Mouse (Mus musculus): ENCODE data around the gene Zfyve26. TPM values are rescaled to one million over a fixed set of nuclear protein-coding genes. Genes with fewer than 3 reads are reported as not detected.
"Not testable (repeated sequence)": the region's sequence is repeated elsewhere in the genome, so short reads cannot be mapped to it uniquely, and the experiment has no call there.

Zfyve26 gene
- total RNA-seq (2017): 64.7 and 76.7 TPM in 2 replicates

DNA sequence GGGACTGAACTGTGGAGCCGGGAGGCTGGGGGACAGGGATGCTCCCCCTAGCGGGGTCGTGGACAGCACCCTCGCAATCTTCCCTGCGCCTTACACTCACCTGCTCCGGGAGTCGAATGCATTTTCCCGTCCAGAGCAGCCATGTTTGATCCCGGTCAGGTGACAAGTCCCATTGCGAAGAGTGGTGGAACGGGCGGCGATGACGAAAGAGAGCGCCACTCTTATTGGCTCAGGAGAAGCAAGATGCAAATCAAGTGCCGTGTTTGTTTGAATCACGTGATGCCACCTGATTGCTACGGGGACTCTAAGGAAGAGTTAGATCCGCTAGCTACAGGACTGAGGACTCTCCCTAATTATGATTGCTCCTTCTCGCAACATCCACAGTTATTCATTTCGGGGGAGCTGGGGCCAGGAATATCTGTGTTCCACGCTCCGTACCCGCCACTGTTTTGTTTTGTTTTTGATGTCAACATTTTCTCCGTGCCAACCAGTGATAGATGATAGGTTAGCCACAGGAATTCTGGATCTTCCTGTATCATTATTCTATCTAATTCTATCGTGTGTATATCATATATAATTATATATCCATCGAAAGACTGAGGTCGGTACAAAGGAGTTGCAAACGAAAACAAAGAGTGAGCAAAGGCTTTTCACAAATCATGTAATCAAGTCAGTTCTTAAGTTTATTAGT, at the start of gene Zfyve26:
Gene Zfyve26, minus strand, starts transcription at position 179 of the 691 bp plus-strand sequence.
- ATAC-seq (ENCODE audit: extremely low read depth, insufficient number of reproducible peaks, low FRiP score, poor library complexity, severe bottlenecking): peak; percentile 92

DNA sequence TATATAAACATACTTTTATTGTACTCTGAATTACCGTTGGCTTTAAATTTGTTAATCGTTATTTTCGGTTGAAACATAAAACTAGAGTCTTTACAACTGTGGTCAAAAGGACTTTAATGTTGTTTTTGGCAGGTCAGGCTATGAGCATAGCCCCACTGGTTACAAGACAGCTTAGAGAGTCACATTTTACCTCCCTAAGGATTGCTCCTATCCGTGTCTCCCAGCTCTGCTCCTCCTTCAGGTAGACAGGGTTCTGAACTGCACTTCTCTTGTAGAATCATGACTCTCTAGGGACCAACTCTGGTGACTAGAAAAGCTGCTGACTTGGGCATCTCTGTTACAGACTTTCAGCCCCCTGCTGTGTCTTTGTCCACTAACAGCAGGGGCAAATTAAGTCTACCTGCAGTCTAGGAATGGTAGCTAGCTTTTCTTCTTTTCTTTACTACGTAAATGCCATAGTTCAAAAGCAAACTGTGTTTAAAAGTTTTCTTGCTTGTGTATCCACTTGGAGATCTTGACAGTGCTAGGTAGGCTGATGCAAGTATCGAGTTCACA, 45.3 kb upstream of the Zfyve26 start:
- no peak for ATAC-seq (ENCODE audit: extremely low read depth, insufficient number of reproducible peaks, low FRiP score, poor library complexity, severe bottlenecking)

DNA sequence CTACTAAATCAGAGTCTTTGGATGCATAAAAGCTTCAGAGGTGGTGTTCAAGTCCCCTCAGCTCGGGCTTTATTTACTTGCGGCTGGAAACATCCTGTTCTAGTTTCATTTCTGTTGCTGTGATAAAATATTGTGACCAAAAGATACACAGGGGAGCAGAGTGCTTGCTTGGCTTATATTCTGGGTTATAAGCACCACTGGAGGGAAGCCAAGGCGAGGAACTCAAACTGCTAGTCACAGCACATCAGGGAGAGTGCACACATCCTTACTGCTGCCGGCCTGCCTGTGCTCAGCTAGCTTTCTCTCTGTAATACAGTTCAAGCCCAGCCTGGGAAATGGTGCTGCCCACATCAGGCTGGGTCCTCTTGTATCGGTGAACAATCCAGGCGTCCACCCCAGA, 44.4 kb upstream of the Zfyve26 start:
- ATAC-seq (ENCODE audit: extremely low read depth, insufficient number of reproducible peaks, low FRiP score, poor library complexity, severe bottlenecking): no peak

DNA sequence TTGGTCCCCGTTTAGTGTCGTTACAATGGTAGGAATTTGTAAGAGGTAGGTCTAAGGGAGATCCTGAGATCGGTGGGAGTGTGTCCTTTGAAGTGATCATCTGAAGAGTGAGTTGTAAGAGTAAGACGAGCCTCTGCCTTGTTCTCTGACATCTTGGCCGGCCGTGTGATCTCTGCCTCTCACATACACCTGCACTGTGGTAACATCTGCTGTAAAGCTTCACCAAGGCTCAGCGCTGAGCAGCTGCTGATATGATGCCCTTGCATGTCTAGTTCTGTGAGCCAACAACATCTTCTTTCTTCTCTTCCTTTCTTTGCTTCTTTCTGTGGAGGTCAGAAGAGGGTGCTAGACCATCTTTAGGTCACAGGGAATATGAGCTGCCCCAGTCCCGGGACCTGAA, 42.7 kb upstream of the Zfyve26 start:
- ATAC-seq (ENCODE audit: extremely low read depth, insufficient number of reproducible peaks, low FRiP score, poor library complexity, severe bottlenecking): no peak

DNA sequence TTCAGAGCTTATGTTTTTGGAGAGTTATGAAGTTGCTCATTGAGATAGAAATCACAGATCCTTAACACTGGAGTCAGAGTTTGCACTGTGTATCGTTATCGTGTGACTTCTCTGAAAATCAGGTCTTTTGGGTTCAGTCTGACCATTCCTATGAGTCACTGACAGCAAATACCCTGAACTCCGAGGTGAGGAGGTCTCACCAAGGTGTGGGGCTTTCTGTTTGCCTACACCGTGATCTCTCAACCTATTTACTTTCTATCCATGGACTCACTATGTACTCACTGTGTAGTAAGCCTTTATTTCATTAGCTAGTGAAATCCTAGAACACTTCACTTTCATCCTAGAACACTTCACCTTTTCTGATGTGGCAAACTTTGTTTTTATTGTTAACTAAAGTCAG, 35.6 kb upstream of the Zfyve26 start:
- ATAC-seq (ENCODE audit: extremely low read depth, insufficient number of reproducible peaks, low FRiP score, poor library complexity, severe bottlenecking): no peak

DNA sequence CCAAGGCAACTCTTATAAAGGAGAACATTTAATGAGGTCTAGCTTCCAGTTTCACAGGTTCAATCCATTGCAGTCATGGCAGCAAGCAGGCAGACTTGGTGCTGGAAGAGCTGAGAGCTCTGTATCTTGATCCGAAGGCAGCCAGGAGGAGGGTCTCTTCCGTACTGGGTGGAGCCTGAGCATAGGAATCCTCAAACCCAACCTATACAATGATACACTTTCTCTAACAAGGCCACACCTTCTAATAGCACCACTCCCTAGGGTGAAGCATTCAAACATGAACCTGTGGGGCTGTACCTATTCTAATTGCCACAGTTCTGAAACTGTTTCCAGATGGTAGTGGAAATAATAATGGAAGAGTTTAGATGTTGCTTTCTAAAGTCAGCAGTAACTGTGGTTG, 34.5 kb upstream of the Zfyve26 start:
- no peak for ATAC-seq (ENCODE audit: extremely low read depth, insufficient number of reproducible peaks, low FRiP score, poor library complexity, severe bottlenecking)

DNA sequence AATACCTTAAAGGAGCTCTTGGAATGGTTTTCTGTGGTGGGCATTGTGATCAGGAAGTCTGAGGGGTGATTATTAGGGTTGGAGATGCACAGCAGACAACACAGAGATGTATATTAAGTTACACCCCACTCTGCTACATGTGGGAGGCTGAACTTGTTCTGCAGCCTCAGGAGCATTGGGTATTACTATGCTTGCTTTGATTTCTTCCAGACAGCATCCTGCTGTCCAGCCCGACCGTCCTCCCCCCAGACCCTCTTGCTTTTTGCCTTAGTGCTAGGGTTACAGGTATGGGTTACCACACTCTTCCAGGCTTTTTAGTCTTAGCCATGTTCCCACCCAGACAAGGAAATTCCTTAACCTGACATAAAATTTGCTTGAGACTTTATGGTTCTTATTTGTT, 31.8 kb upstream of the Zfyve26 start:
- no peak for ATAC-seq (ENCODE audit: extremely low read depth, insufficient number of reproducible peaks, low FRiP score, poor library complexity, severe bottlenecking)

DNA sequence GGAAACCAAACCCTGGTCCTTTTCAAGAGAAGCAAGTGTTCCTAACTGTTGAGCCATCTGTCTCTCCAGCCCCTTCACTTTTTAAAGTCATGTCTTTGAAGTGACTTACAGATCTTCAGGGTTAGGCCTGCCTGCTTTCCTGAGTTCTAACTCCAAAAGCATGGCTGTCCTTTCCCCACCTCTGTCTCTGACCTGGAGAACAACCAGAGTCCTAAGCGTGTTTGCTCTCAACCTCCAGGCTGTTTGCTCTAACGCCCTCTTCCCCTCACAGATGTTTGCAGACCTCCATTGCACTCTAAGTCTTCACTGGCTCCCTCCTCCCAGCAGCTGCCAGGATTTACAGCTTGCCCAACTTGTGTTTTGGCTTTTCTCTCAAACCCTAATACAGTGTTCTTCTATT, 30.6 kb upstream of the Zfyve26 start:
- ATAC-seq (ENCODE audit: extremely low read depth, insufficient number of reproducible peaks, low FRiP score, poor library complexity, severe bottlenecking): no peak

DNA sequence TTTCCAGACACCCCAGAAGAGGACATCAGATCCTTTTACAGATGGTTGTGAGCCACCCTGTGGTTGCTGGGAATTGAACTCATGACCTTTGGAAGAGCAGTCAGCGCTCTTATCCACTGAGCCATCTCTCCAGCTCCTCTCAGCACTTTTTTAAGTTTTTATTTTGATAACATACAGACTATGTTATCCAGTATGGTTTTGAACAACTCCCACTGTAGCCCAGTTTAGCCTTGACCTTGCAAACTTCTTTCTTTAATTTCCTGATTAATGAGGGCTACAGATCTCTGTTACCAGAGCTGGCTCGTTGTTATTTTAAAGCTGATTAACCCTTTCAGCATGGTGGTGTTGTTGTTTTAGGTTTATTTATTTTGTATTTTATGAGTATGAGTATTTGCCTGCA, 30.1 kb upstream of the Zfyve26 start:
- ATAC-seq (ENCODE audit: extremely low read depth, insufficient number of reproducible peaks, low FRiP score, poor library complexity, severe bottlenecking): no peak

DNA sequence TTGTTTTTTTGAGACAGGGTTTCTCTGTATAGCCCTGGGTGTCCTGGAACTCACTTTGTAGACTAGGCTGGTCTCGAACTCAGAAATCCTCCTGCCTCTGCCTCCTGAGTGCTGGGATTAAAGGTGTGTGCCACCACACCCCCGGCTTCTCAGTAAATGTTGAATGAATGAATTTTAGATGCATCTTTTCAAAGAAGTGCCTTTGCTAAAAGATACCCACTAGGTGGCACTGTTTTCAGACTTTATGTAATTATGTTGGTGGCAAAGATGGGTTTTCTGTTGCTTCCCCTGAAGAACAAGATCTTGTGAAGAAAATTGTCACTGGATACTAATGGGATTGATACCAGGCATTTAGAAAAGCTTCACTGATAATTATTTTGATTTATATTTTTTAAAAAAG, 26.4 kb upstream of the Zfyve26 start:
- ATAC-seq (ENCODE audit: extremely low read depth, insufficient number of reproducible peaks, low FRiP score, poor library complexity, severe bottlenecking): not testable (repeated sequence)

DNA sequence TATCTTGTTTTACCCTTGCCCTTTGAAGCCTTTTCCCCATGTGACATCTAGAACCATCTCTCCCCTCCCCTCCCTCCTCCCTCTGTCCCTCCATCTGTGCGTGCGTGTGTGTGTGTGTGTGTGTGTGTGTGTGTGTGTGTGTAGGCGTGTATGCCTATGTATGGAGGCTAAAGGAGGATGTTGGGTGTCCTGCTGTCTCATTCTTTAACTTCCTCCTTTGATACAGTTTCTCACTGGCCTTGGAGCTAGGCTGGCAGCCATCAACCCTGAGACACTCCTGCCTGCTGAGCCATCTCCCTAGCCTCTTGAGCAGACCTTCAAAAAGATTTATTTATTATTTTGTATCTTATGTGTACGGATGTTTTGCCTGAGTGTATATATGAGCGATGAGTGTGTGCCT, 24.8 kb upstream of the Zfyve26 start:
- ATAC-seq (ENCODE audit: extremely low read depth, insufficient number of reproducible peaks, low FRiP score, poor library complexity, severe bottlenecking): peak; percentile 94

DNA sequence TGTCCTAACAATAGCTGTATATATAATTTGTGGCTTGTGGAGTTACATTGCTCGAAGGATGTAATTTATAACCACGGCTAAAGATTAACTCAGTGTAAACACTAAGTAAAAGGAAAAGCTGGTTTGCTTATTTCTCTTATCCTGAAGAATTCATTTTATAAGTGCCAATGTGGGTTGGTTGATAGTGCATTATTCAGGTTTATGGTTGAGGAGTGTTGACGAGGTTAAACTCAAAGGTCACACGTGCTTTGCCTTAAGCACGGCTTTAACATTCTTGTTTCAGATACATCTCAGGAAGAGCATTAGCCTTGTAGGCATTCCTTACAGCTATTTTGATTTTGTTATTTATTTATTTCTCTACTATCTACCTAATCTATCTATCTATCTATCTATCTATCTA, 21.2 kb upstream of the Zfyve26 start:
- ATAC-seq (ENCODE audit: extremely low read depth, insufficient number of reproducible peaks, low FRiP score, poor library complexity, severe bottlenecking): no peak

DNA sequence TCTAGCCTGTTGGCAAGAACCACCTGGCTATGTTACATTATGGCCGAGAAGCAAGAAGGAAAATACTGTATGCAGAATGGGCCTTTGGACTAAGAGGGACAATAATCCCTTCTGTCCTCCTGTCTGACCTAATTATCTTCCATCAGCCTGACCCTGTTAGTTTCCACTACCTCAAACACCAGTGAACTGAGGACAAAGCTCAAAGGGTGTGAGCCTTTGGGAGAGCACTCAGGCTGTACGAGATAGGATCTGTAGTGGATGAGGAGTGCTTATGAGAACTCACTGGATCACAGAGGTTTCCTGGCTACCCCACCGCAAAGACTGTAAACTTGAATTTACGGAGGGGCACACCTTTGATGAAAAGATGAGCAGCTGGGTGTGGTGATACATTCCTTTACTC, 17.6 kb upstream of the Zfyve26 start:
- ATAC-seq (ENCODE audit: extremely low read depth, insufficient number of reproducible peaks, low FRiP score, poor library complexity, severe bottlenecking): no peak

DNA sequence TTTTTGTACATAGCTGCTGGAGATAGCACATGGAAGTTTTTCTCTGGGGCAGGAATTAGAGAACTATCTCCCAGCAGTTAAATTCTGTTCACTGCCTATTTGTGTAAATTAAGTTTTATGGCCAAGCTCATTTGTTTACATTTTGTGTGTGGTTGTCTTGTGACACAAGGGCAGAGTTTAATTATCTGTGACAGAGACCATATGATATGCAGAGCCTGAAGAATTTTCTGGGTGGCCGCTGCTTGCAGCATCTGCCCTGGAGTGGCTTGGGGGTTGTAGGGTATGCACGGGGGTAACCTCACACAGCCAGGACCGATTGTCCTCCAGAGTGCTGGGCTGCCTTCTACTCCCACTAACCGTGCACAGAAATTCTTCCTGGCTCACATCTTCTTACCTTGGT, 9.9 kb upstream of the Zfyve26 start:
- ATAC-seq (ENCODE audit: extremely low read depth, insufficient number of reproducible peaks, low FRiP score, poor library complexity, severe bottlenecking): no peak

DNA sequence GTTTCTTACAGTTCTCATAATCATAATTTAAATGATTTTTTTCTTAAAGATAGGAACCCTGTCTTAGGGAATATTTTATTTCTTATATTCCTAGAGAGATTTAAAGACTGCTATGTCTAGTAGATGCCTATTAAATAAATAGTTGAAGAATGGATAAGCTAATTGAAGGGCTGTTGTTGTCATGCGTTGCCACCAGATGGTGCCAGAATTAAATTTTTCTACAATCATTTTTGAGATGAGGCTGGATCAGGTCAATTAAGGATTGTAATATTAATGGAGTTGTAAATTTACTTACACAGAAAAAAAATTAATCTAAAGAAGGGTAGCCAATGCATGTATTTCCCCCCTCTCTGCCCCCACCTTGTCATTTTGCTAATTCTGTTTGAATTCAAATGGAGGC, 9.0 kb upstream of the Zfyve26 start:
- ATAC-seq (ENCODE audit: extremely low read depth, insufficient number of reproducible peaks, low FRiP score, poor library complexity, severe bottlenecking): no peak

DNA sequence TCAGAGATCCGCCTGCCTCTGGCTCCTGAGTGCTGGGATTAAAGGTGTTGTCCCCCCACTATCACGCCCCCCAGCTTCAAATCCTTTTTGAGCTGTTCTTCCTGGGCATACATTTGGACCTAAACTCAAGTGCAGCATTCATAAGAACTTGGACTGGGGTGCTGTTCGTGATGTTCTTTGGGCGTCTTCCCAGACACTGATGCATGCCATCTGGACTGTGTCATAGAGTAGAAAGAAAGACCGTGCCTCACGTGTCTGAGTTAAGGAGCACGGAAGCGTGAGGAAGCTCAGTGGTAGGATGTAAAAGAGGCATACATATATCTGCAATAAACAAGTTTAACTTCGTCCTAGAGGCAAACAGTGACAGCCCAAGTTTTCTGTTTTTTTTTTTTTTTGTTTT, 5.7 kb upstream of the Zfyve26 start:
- ATAC-seq (ENCODE audit: extremely low read depth, insufficient number of reproducible peaks, low FRiP score, poor library complexity, severe bottlenecking): no peak

DNA sequence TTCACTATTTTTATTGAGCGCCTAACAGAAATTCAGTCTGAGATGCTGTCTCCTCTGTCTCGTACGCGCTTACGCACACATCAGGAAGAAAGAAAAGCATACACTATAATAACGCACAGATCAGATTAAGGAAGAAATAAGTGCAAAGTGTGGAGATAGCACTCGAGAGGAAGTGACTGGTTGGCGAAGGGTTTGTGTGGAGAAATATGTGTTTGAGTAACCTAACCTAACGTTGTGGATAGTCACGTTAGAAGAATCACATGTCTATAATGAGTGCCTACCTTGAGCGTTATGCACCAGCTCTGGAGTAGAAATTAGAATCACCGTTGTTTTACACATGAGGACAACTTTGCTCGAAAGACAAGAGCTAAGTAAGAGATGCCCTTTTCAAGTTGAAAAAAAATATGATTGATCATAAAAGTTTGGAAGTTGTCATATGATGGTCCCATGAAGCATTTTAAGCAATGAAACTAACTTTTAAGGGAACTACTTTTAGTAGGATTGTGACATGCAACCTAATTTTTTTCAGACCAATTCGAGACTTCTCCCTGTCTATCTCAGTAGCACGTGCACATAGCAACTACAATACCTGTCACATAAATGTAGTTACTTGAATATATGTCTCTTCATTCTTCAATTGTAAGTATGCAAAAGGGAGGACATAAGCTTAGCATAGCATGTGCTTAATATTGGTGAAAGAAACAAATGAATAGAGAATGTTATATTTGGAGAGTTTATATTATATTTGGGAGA, 2.0 kb upstream of the Zfyve26 start:
- no peak for ATAC-seq (ENCODE audit: extremely low read depth, insufficient number of reproducible peaks, low FRiP score, poor library complexity, severe bottlenecking)

DNA sequence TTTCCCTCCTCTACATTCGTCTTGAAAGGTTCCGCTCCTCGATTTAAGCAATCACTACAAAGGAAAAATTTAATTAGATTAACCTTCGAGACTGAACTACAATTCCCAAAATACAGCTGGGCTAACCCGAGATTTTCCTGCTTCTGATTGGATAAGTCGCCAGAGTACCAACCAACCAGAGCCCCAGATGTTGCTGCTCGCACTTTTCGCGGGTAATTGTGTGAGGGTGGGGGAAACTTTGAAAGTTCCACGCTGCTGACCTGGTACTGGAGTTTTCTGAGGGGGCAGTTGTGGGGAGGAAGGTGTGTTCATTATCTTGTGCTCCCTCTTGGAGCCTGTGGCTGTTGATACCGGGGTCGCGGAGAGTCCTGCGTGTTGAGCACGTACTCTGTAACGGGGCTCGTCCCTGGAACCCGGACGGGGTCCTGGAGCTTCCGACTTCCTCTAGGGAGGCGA, 1.0 kb upstream of the Zfyve26 start, which contains the start of gene Rad51b:
Gene Rad51b, plus strand, starts transcription at position 162 of the 456 bp plus-strand sequence.
- peak; percentile 82 for ATAC-seq (ENCODE audit: extremely low read depth, insufficient number of reproducible peaks, low FRiP score, poor library complexity, severe bottlenecking)

DNA sequence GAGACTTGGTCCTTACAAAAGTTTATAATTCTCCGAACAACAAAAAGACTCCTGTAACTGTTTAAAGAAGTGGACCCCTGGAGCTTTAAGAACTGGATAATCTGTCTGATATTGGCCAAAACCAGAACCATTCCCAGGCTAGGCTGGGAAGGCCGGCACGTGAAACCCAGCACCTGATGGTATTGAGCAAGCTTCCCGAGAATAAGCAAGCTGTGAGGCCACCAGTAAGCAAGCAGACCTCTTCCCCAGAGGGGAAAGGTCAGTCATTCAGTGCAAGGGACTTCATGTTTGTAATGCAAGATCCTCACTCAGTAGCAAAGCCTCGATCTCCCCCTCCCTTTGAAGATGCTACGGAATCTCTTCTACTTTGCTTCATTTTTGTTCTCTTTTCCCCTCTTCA, 3.2 kb downstream of the Zfyve26 start:
- no peak for ATAC-seq (ENCODE audit: extremely low read depth, insufficient number of reproducible peaks, low FRiP score, poor library complexity, severe bottlenecking)

DNA sequence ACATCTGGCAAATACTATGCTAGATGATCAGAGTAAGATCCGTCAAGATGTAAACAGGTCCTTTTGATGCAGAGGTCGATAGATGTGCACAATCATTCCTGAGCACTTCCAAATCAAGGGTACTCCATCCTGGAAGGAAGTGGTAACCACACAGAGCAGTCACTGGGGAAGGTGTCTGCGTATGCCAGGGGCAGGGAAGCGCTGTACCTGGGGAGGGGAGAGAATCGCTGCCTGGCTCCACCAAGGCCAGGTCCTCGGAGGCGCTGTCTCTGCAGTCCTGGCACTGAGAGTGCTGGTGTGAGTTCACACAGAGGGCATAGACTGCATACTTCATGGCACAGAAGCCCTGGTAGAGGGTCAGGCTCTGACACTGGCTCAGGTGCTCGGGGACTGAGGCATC, 13.5 kb downstream of the Zfyve26 start:
- no peak for ATAC-seq (ENCODE audit: extremely low read depth, insufficient number of reproducible peaks, low FRiP score, poor library complexity, severe bottlenecking)

Data from neutrophil, adult 5-6 weeks (primary cell).